Mouse (Mus musculus) hindbrain, embryonic 14.5 days (tissue): ENCODE results near the gene Tfdp2. TPM values are rescaled to one million over a fixed set of nuclear protein-coding genes. Genes with fewer than 3 reads are reported as not detected.

Source experiments
- ATAC-seq: fragments of 200-750 bp; cut with Nextera tagmentation; 2 replicates; pipeline ENCODE4 v1.8.0; 2017; ENCODE audit warnings: moderate number of reproducible peaks, mild to moderate bottlenecking, moderate TSS enrichment, moderate library complexity; ENCODE audit not compliant: low FRiP score
- DNase-seq: peaks from one replicate; pipeline ENCODE4 v3.0.0-alpha.2; 2015; ENCODE audit warnings: low spot score
- H3K27ac ChIP-seq: fragments of 300-500 bp; sonication (generic); 2 replicates; pipeline ENCODE4 v1.5.1; 2014; ENCODE audit warnings: mild to moderate bottlenecking, moderate library complexity
- H3K27me3 ChIP-seq: fragments of 300-500 bp; sonication (generic); 2 replicates; pipeline ENCODE4 v1.6.1; 2014; ENCODE audit warnings: mild to moderate bottlenecking, low read length, mixed read lengths; ENCODE audit not compliant: control insufficient read depth, insufficient read depth
- H3K36me3 ChIP-seq: fragments of 300-500 bp; sonication (generic); replicated peaks from 2 replicates; pipeline ENCODE4 v1.6.1; 2014; ENCODE audit not compliant: control insufficient read depth, insufficient read depth
- H3K4me1 ChIP-seq: fragments of 300-500 bp; sonication (generic); replicated peaks from 2 replicates; pipeline ENCODE4 v1.6.1; 2014; ENCODE audit warnings: antibody characterized with exemption, low read length, mixed read lengths; ENCODE audit not compliant: control insufficient read depth, insufficient read depth
- H3K4me2 ChIP-seq: fragments of 300-500 bp; sonication (generic); replicated peaks from 2 replicates; pipeline ENCODE4 v1.6.1; 2014; ENCODE audit warnings: mild to moderate bottlenecking, moderate library complexity
- H3K4me3 ChIP-seq: fragments of 300-500 bp; sonication (generic); replicated peaks from 2 replicates; pipeline ENCODE4 v1.5.1; 2014; ENCODE audit warnings: mild to moderate bottlenecking, low read length
- H3K9ac ChIP-seq: fragments of 300-500 bp; sonication (generic); 2 replicates; pipeline ENCODE4 v1.6.1; 2014
- H3K9me3 ChIP-seq: fragments of 300-500 bp; sonication (generic); 2 replicates; pipeline ENCODE4 v1.6.1; 2016; ENCODE audit warnings: low read length; ENCODE audit not compliant: control insufficient read depth
- WGBS: fragments of 180-500 bp; shearing (Covaris S2); extraction: QIAGEN DNeasy Blood & Tissue Kit; methylation state at CpG from one replicate; pipeline ENCODE4 v1.1.7; 2014; 5-methylcytosine and 5-hydroxymethylcytosine counted together
- polyA plus RNA-seq: library from polyadenylated mRNA; unstranded; fragments of >200 nt; fragmentation: Nextera tagmentation; extraction: Ambion mirVana; gene quantifications from 2 replicates; pipeline ENCODE4 v1.2.1, GENCODE M21; 2014

Gene Tfdp2
- polyA plus RNA-seq, 1 experiment from 2014 or later: 21.1 TPM

DNA sequence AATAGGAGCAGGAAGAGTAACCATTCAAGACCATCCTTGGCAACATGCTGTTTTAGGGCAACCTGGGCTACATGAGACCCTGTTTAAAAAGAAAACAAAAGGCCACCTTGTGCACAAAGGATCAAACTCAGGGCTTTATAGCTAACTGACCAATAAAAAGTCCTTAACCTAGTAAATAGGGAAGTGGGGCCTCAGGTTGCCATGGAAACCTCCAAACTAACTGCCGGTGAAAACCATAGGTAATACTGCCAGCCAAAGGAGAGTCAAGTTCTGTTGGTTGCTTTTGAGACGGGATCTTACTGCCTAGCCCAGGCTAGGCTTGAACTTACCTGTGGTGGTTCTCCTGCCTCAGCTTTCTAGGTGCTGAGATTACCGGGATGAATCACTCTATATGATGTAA lies 25.5 kb upstream of the Tfdp2 start:
- Histone ChIP-seq H3K27me3 (no peaks in the 10 kb centered on the region), H3K36me3 (no peaks in the 10 kb centered on the region), H3K4me1 (no peaks in the 10 kb centered on the region), H3K27ac (no peak overlapping the region), H3K9ac (no peak overlapping the region), H3K4me3 (no peak overlapping the region), H3K4me2 (no peak overlapping the region), H3K9me3 (no peaks in the 10 kb centered on the region)
- ATAC-seq (no peak), DNase-seq (no peak)
- 69% methylated on average over 3 of the region's 3 CpGs for WGBS

DNA sequence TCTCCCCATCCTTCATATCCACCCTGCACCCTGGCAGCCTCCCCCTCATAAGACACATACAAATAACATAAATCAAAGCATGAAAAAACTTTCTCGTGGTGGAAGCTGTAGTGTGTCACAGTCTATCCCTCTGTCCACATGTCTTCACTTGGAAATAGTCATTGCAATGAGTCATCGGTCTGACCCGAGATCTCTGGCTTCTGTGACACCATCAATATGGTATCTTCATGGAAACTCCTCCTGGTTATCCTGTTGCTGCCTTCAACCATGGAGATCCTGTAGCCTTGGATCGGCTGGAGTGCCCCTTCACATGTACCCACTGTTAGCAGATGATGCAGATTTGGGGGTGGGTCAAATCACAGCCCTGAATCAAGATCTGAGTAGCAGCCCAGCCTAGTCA lies 11.2 kb upstream of the Tfdp2 start:
- no peak for ATAC-seq
- Histone ChIP-seq H3K4me3 (no peak overlapping the region), H3K4me2 (no peak overlapping the region), H3K27ac (no peak overlapping the region), H3K4me1 (no peaks in the 10 kb centered on the region), H3K9me3 (no peaks in the 10 kb centered on the region), H3K36me3 (no peaks in the 10 kb centered on the region), H3K9ac (no peak overlapping the region), H3K27me3 (no peaks in the 10 kb centered on the region)
- WGBS: 85% methylated on average over 4 of the region's 4 CpGs
- DNase-seq: no peak

DNA sequence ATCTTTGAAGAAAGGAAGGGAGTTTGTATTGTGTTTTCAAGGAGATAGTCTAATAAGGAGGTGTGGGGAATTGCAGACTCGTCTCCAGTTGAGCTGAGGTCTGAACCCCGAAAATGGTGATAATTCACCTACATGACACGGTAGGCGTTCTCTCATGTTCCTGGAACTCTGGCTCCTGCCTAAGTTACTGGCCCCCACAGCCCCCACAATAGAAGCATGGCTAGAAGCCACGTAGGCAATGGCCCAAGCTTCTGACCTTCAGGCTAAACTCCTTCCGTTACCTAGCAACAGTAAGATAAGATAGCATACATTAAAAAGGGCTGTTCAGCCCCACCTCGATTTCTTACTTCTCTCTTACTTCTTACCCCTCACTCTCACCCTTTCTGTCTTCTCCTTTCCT lies 9.4 kb upstream of the Tfdp2 start:
- no peaks in the 10 kb centered on the region for H3K9me3 ChIP-seq
- no peaks in the 10 kb centered on the region for H3K4me1 ChIP-seq
- H3K27me3 ChIP-seq: no peaks in the 10 kb centered on the region
- ATAC-seq (no peak), DNase-seq (no peak)
- no peak overlapping the region for H3K4me3 ChIP-seq
- H3K9ac ChIP-seq: no peak overlapping the region
- H3K36me3 ChIP-seq: no peaks in the 10 kb centered on the region
- WGBS: 72% methylated on average over 7 of the region's 7 CpGs
- H3K27ac ChIP-seq: no peak overlapping the region
- H3K4me2 ChIP-seq: no peak overlapping the region

DNA sequence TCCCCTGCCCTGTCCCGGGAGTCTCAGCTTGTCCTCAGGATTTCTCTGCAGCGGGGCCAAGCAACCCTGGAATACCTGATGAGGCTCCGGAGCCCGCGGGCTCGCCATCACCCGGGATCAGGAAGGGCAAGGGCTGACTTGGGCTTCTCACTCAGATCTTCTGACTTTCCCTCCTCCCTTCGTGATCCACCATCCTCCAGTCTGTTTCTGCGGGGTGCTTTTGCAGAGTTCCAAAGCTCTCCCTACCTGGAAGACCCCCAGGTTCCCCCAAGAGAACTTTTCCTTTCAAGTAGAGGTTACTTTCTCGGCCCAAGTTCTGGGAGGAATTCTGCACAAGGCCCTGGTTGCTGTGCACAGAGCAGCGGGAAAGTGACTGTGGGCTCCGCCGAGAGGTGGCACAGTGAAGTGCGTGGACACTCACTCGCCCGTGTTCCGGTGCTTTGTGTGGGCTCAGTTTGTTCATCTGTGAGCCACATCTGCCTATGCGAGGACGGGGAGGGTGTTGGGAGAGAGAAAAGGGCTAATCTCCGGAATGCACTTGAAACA lies 634 bp downstream of the Tfdp2 start:
- Histone ChIP-seq H3K27me3 (no peaks in the 10 kb centered on the region), H3K4me3 (peak overlapping the region; percentile 76), H3K4me1 (peaks cover 11% of the 10 kb centered on the region), H3K9me3 (no peaks in the 10 kb centered on the region), H3K9ac (peak overlapping the region; percentile 70), H3K4me2 (peak overlapping the region; percentile 76), H3K36me3 (no peaks in the 10 kb centered on the region), H3K27ac (peak overlapping the region; percentile 47; the same call in 1 of the 2 replicates)
- DNase-seq: peak; percentile 30
- no peak for ATAC-seq
- under 1% methylated on average over 20 of the region's 20 CpGs for WGBS

DNA sequence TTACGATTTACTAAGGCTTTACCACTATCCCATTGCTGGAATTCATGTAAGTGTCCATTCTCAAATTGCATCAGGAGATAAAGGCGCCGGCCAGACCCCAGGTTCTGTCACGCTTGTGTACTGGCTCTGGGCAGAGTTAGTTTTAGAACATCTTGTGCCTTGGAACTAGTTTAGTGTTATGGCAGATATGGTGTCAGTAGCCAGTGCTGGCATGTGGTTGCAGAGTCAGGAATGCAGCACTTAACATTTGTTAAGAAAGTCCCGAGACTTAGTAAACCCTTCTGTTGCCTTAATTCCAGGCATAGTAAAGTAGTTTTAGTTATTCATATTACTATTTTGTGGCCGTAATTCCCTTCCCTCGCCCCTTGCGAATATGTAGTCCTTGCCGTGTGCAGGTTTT lies 1.7 kb downstream of the Tfdp2 start:
- WGBS: 75% methylated on average over 9 of the region's 9 CpGs
- no peak for ATAC-seq
- H3K4me2 ChIP-seq: peak overlapping the region; percentile 76

DNA sequence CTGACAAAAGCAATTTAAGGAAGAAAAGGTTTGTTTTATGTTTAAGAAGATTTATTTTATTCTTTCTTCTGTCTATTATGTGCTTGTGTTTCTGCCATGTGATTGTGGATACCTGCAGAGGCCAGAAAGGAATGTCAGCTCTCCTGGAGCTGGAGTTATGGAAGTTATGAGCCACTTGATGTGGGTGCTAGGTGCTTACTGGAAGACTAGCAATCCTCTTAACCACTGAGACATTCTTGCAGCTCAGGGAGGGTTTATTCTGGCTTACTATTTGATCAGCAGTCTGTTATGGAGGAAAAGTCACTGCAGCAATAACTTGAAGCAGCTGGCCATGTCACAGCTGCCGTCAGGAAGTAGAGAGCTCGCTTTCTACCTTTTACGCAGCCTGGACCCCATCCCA lies 7.6 kb downstream of the Tfdp2 start:
- ATAC-seq (no peak), DNase-seq (no peak)
- Histone ChIP-seq H3K27ac (no peak overlapping the region), H3K4me2 (no peak overlapping the region), H3K27me3 (no peaks in the 10 kb centered on the region), H3K36me3 (no peaks in the 10 kb centered on the region), H3K9ac (no peak overlapping the region), H3K4me3 (no peak overlapping the region), H3K9me3 (no peaks in the 10 kb centered on the region), H3K4me1 (no peaks in the 10 kb centered on the region)
- WGBS: 93% methylated on average over 3 of the region's 3 CpGs

More for the DNA sequence above, 1.7 kb downstream of the Tfdp2 start:
- Histone ChIP-seq H3K36me3 (no peaks in the 10 kb centered on the region), H3K9ac (no peak overlapping the region), H3K27ac (no peak overlapping the region), H3K4me1 (peaks cover 11% of the 10 kb centered on the region), H3K9me3 (no peaks in the 10 kb centered on the region), H3K27me3 (no peaks in the 10 kb centered on the region), H3K4me3 (no peak overlapping the region)
- DNase-seq: no peak

DNA sequence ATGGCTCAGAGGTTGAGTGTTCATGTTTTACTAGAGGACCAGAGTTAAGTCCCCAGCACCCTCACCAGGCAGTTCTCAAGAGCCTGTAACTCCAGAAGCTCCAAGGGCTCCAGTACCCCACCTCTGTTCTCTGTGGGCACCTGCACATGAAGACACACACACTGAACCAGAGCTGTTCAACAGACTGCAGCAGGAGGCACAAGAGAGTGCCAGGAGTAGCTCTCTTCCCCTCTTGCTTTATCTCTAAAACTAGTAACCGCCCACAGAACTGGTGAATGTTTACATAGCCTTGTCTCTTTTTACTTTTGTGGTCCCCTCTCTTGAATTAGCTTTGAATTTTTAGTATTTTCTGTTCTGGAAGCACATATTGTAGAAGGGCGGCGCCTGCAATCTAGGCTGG lies 11.4 kb downstream of the Tfdp2 start:
- no peaks in the 10 kb centered on the region for H3K9me3 ChIP-seq
- no peak for ATAC-seq
- H3K27me3 ChIP-seq: no peaks in the 10 kb centered on the region
- DNase-seq: no peak
- H3K4me3 ChIP-seq: no peak overlapping the region
- WGBS: 95% methylated on average over 3 of the region's 3 CpGs
- H3K36me3 ChIP-seq: no peaks in the 10 kb centered on the region
- no peak overlapping the region for H3K4me2 ChIP-seq
- H3K27ac ChIP-seq: no peak overlapping the region
- H3K4me1 ChIP-seq: no peaks in the 10 kb centered on the region
- H3K9ac ChIP-seq: no peak overlapping the region

DNA sequence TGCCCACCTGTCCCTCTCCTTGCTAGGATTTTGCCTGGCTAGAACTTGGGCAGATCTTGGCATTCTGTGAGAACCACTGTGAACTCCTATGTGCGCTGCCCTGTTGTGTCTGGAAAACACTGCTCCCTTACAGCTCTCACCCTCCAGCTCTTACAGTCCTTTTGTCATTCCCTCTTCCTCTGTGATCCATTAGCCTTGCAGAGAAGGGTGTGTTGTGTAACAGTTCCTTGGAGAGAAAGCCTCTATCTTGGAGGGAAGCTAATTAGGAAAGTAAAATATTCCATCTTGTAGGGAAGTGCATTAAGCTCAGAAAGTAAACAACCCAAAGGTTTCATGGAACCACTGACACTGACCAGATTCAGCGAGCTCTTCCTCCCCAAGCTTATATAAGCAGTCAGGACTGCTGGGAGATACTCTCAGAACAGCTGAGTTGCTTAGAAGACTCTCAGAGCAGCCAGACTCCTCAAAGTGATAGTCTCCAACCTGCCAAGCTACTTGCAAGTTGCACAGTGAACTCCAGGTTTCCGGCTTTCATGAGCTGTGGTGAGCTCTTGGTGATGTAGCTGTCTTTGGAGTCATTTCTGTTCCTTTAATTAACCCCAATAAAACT lies 17.1 kb downstream of the Tfdp2 start:
- Histone ChIP-seq H3K27ac (no peak overlapping the region), H3K9ac (no peak overlapping the region), H3K36me3 (no peaks in the 10 kb centered on the region), H3K9me3 (no peaks in the 10 kb centered on the region), H3K4me1 (no peaks in the 10 kb centered on the region), H3K27me3 (no peaks in the 10 kb centered on the region), H3K4me2 (no peak overlapping the region), H3K4me3 (no peak overlapping the region)
- no peak for ATAC-seq
- DNase-seq: no peak
- WGBS: 95% methylated on average over 3 of the region's 3 CpGs

DNA sequence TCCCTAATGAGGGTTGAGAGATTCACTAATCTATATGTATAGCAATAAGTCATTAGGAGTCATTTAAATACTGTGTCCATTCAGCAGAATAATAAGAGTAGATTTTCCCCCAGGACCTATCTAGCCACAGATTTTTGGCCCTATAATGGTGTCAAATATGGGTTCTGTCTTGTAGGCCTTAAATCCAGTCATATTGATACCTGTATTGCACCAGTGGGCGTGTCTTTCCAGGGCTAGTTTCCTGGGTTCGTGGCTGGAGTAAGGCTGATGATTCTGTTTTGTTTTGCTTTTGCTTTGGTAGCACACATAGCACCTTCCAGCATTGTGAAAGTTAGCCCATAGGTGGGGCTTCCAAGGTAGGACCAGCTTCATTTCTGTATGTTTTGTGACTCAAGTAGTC lies 18.1 kb downstream of the Tfdp2 start:
- no peak overlapping the region for H3K4me2 ChIP-seq
- no peak overlapping the region for H3K4me3 ChIP-seq
- H3K36me3 ChIP-seq: no peaks in the 10 kb centered on the region
- DNase-seq (no peak), ATAC-seq (no peak)
- no peak overlapping the region for H3K9ac ChIP-seq
- no peaks in the 10 kb centered on the region for H3K27me3 ChIP-seq
- H3K4me1 ChIP-seq: no peaks in the 10 kb centered on the region
- H3K9me3 ChIP-seq: no peaks in the 10 kb centered on the region
- no peak overlapping the region for H3K27ac ChIP-seq
- 94% methylated on average over 2 of the region's 2 CpGs for WGBS

DNA sequence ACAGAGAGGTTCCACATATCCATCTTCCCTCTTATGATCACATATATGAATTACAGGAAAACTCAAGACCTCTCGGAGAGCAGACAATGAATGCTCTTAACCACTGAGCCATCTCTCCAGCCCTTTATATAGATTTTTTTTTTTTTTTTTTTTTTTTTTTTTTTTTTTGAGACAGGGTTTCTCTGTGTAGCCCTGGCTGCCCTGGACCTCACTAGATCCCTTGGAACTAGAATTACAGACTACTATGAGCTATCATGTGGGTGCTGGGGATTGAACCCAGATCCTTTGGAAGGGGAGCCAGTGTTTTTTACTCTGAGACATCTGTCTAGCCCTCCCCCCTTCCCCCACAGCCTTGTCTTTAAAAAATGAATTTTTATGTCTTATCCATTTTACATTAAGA lies 21.2 kb downstream of the Tfdp2 start:
- Histone ChIP-seq H3K4me3 (no peak overlapping the region), H3K27ac (no peak overlapping the region), H3K9ac (no peak overlapping the region), H3K27me3 (no peaks in the 10 kb centered on the region), H3K4me1 (no peaks in the 10 kb centered on the region), H3K9me3 (no peaks in the 10 kb centered on the region), H3K4me2 (no peak overlapping the region), H3K36me3 (no peaks in the 10 kb centered on the region)
- no peak for DNase-seq
- ATAC-seq: no peak
- WGBS: 94% methylated on average over 1 of the region's 1 CpGs
